Mouse (Mus musculus): ENCODE data around the gene U2af1. TPM values are rescaled to one million over a fixed set of nuclear protein-coding genes. Genes with fewer than 3 reads are reported as not detected.
A peak's percentile ranks its signal among the peaks of the same experiment; 100 is the strongest.
"Not testable (repeated sequence)": the region's sequence is repeated elsewhere in the genome, so short reads cannot be mapped to it uniquely, and the experiment has no call there.

U2af1 gene
- polyA plus RNA-seq, 1 experiment from 2014 or later: 124 TPM

- 79% methylated on average over 4 of the region's 4 CpGs for WGBS (ENCODE audit: insufficient replicate concordance)
Observed at GRCm38 (mm10) chr17:31623101-31623500, 35.6 kb downstream of the U2af1 start.

GRCm38 (mm10) chr17:31613086-31613755 lies 45.5 kb downstream of the U2af1 start:
- H3K4me1 ChIP-seq (ENCODE audit: insufficient read depth): no peaks in the 10 kb centered on the region
- 0 out of 2 replicates have a peak, but pooled peaks cover 3% of the 10 kb centered on the region for H3K36me3 ChIP-seq (replicated peaks; ENCODE audit: insufficient read depth, low read length)
- no peaks in the 10 kb centered on the region for H3K27me3 ChIP-seq (ENCODE audit: insufficient read depth, low read length)
- ATAC-seq (no peak), DNase-seq (no peak)
- H3K9ac ChIP-seq (replicated peaks): no peak overlapping the region
- H3K4me2 ChIP-seq (ENCODE audit: low read depth, low read length): no peak overlapping the region
- TF ChIP-seq CTCF (IDR thresholded peaks at IDR 0.05; ENCODE audit: low read depth) (no peak), EP300 (IDR thresholded peaks at IDR 0.05; ENCODE audit: low read depth) (no peak)
- H3K9me3 ChIP-seq (ENCODE audit: low read length): no peaks in the 10 kb centered on the region
- no peak overlapping the region for H3K4me3 ChIP-seq (ENCODE audit: low read depth, low read length)
- H3K27ac ChIP-seq (ENCODE audit: low read depth): no peak overlapping the region
- WGBS (ENCODE audit: insufficient replicate concordance): 56% methylated on average over 4 of the region's 4 CpGs

More at GRCm38 (mm10) chr17:31623101-31623500, 35.6 kb downstream of the U2af1 start:
- peaks cover 5% of the 10 kb centered on the region for H3K36me3 ChIP-seq (replicated peaks; ENCODE audit: insufficient read depth, low read length)
- no peak for TF ChIP-seq EP300 (IDR thresholded peaks at IDR 0.05; ENCODE audit: low read depth)
- TF ChIP-seq CTCF (IDR thresholded peaks at IDR 0.05; ENCODE audit: low read depth): no peak
- DNase-seq (no peak), ATAC-seq (no peak)
- no peak overlapping the region for H3K27ac ChIP-seq (ENCODE audit: low read depth)
- H3K9ac ChIP-seq (replicated peaks): no peak overlapping the region
- no peak overlapping the region for H3K4me2 ChIP-seq (ENCODE audit: low read depth, low read length)
- no peak overlapping the region for H3K4me3 ChIP-seq (ENCODE audit: low read depth, low read length)
- 0 out of 2 replicates have a peak, but pooled peaks cover 4% of the 10 kb centered on the region for H3K9me3 ChIP-seq (ENCODE audit: low read length)
- no peaks in the 10 kb centered on the region for H3K27me3 ChIP-seq (ENCODE audit: insufficient read depth, low read length)
- H3K4me1 ChIP-seq (ENCODE audit: insufficient read depth): no peaks in the 10 kb centered on the region

GRCm38 (mm10) chr17:31609895-31610294 lies 48.8 kb downstream of the U2af1 start:
- H3K4me1 ChIP-seq (ENCODE audit: insufficient read depth): no peaks in the 10 kb centered on the region
- peak overlapping the region; percentile 52; the same call in 1 of the 2 replicates for H3K27ac ChIP-seq (ENCODE audit: low read depth)
- peak; percentile 78 for ATAC-seq
- DNase-seq: no peak
- TF ChIP-seq EP300 (IDR thresholded peaks at IDR 0.05; ENCODE audit: low read depth) (no peak), CTCF (IDR thresholded peaks at IDR 0.05; ENCODE audit: low read depth) (no peak)
- H3K9ac ChIP-seq (replicated peaks): no peak overlapping the region
- H3K4me3 ChIP-seq (ENCODE audit: low read depth, low read length): no peak overlapping the region
- H3K9me3 ChIP-seq (ENCODE audit: low read length): no peaks in the 10 kb centered on the region
- peaks cover 4% of the 10 kb centered on the region for H3K36me3 ChIP-seq (replicated peaks; ENCODE audit: insufficient read depth, low read length)
- no peaks in the 10 kb centered on the region for H3K27me3 ChIP-seq (ENCODE audit: insufficient read depth, low read length)
- whole genome bisulfite sequencing (ENCODE audit: insufficient replicate concordance): 73% methylated on average over 3 of the region's 3 CpGs
- H3K4me2 ChIP-seq (ENCODE audit: low read depth, low read length): no peak overlapping the region

GRCm38 (mm10) chr17:31609173-31609572 lies 49.5 kb downstream of the U2af1 start:
- not testable (repeated sequence) for H3K4me3 ChIP-seq (ENCODE audit: low read depth, low read length); H3K27me3 ChIP-seq (ENCODE audit: insufficient read depth, low read length)

GRCm38 (mm10) chr17:31607256-31607951 lies 51.3 kb downstream of the U2af1 start:
- peaks cover 17% of the 10 kb centered on the region for H3K36me3 ChIP-seq (replicated peaks; ENCODE audit: insufficient read depth, low read length)
- no peaks in the 10 kb centered on the region for H3K27me3 ChIP-seq (ENCODE audit: insufficient read depth, low read length)
- no peak for TF ChIP-seq CTCF (IDR thresholded peaks at IDR 0.05; ENCODE audit: low read depth)
- no peak for TF ChIP-seq EP300 (IDR thresholded peaks at IDR 0.05; ENCODE audit: low read depth)
- H3K4me1 ChIP-seq (ENCODE audit: insufficient read depth): no peaks in the 10 kb centered on the region
- no peak overlapping the region for H3K4me3 ChIP-seq (ENCODE audit: low read depth, low read length)
- WGBS (ENCODE audit: insufficient replicate concordance): 72% methylated on average over 8 of the region's 8 CpGs
- ATAC-seq: no peak
- no peaks in the 10 kb centered on the region for H3K9me3 ChIP-seq (ENCODE audit: low read length)
- H3K27ac ChIP-seq (ENCODE audit: low read depth): no peak overlapping the region
- no peak overlapping the region for H3K4me2 ChIP-seq (ENCODE audit: low read depth, low read length)
- H3K9ac ChIP-seq (replicated peaks): no peak overlapping the region
- no peak for DNase-seq

More at GRCm38 (mm10) chr17:31609173-31609572, 49.5 kb downstream of the U2af1 start:
- not testable (repeated sequence) for ATAC-seq; H3K36me3 ChIP-seq (replicated peaks; ENCODE audit: insufficient read depth, low read length); H3K4me2 ChIP-seq (ENCODE audit: low read depth, low read length); H3K9ac ChIP-seq (replicated peaks); DNase-seq; H3K9me3 ChIP-seq (ENCODE audit: low read length); H3K4me1 ChIP-seq (ENCODE audit: insufficient read depth)
- 0 out of 2 replicates have a peak overlapping the region, but pooled peaks have one; percentile 52 for H3K27ac ChIP-seq (ENCODE audit: low read depth)
- WGBS (ENCODE audit: insufficient replicate concordance): 84% methylated on average over 3 of the region's 3 CpGs

- H3K9ac ChIP-seq (replicated peaks): no peak overlapping the region
- H3K4me1 ChIP-seq (ENCODE audit: insufficient read depth): no peaks in the 10 kb centered on the region
- WGBS (ENCODE audit: insufficient replicate concordance): 77% methylated on average over 7 of the region's 7 CpGs
- no peaks in the 10 kb centered on the region for H3K27me3 ChIP-seq (ENCODE audit: insufficient read depth, low read length)
- TF ChIP-seq EP300 (IDR thresholded peaks at IDR 0.05; ENCODE audit: low read depth): no peak
- TF ChIP-seq CTCF (IDR thresholded peaks at IDR 0.05; ENCODE audit: low read depth): peak; percentile 32
- no peak overlapping the region for H3K4me2 ChIP-seq (ENCODE audit: low read depth, low read length)
- DNase-seq (no peak), ATAC-seq (no peak)
- H3K9me3 ChIP-seq (ENCODE audit: low read length): no peaks in the 10 kb centered on the region
- peaks cover 26% of the 10 kb centered on the region for H3K36me3 ChIP-seq (replicated peaks; ENCODE audit: insufficient read depth, low read length)
- H3K27ac ChIP-seq (ENCODE audit: low read depth): no peak overlapping the region
- no peak overlapping the region for H3K4me3 ChIP-seq (ENCODE audit: low read depth, low read length)
Observed at GRCm38 (mm10) chr17:31606424-31606823, 52.3 kb downstream of the U2af1 start.

All from liver, postnatal 0 days (tissue).